8 mouse cellular contexts compared by ENCODE assay signal in genomic region chr2:155277721-155278120, GRCm38 (mm10). TPM values are rescaled to one million over a fixed set of nuclear protein-coding genes. Genes with fewer than 3 reads are reported as not detected.
DNase-seq lines count a peak whose midpoint lies in the region; ATAC-seq and TF ChIP-seq lines count a peak whose summit lies in the region.

No protein-coding gene starts in this region.

- ATAC-seq in lung, postnatal 0 days: no peak
- no peak for ATAC-seq in neural tube, embryonic 14.5 days (ENCODE audit: low read depth)
- no peak for ATAC-seq in activated CD4-positive, CD25-positive, alpha-beta regulatory T cell, adult 4 months

- DNase-seq in cerebellum, adult 2 months: peak; percentile 29 to 30
- DNase-seq in cerebellum, postnatal 36 days: no peak
- no peak for DNase-seq in lung, postnatal 0 days (ENCODE audit: low spot score)
- DNase-seq in lung, postnatal 4 days: no peak
- peak; percentile 15 for DNase-seq in heart, postnatal 4 days
- DNase-seq in frontal cortex, postnatal 25 days (ENCODE audit: low spot score in 2 of 2): no peak

- H3K4me3 ChIP-seq in cerebellum, adult 2 months (replicated peaks; ENCODE audit: insufficient read depth, low read depth, low read length): peak overlapping the region; percentile 80
- H3K4me3 ChIP-seq in lung, postnatal 0 days (ENCODE audit: low read depth, low read length): peak overlapping the region; percentile 75
- H3K4me3 ChIP-seq in neural tube, embryonic 14.5 days (ENCODE audit: low read depth, low read length): peak overlapping the region; percentile 97; the same call in 1 of the 2 replicates

- H3K9ac ChIP-seq in lung, postnatal 0 days (replicated peaks; ENCODE audit: low read depth): peak overlapping the region; percentile 88; the same call in 1 of the 2 replicates
- peak overlapping the region; percentile 90; the same call in 1 of the 2 replicates for H3K9ac ChIP-seq in neural tube, embryonic 14.5 days (replicated peaks; ENCODE audit: low read depth, low read length)

- TF ChIP-seq EP300 in lung, postnatal 0 days (IDR thresholded peaks at IDR 0.05): no peak

- H3K36me3 ChIP-seq in lung, postnatal 0 days (ENCODE audit: insufficient read depth, low read length): no peaks in the 10 kb centered on the region
- H3K36me3 ChIP-seq in neural tube, embryonic 14.5 days (ENCODE audit: control insufficient read depth, insufficient read depth, low read length): 0 out of 2 replicates have a peak, but pooled peaks cover 3% of the 10 kb centered on the region

- 59% methylated on average over 2 of the region's 2 CpGs for WGBS in cerebellum, adult 2 months
- WGBS in lung, postnatal 0 days: 81% methylated on average over 2 of the region's 2 CpGs
- 91% methylated on average over 2 of the region's 2 CpGs for WGBS in neural tube, embryonic 14.5 days

- no peak for TF ChIP-seq POLR2A in cerebellum, adult 2 months (IDR thresholded peaks at IDR 0.05; ENCODE audit: borderline replicate concordance, insufficient read depth, low read length)

- H3K4me2 ChIP-seq in lung, postnatal 0 days (replicated peaks; ENCODE audit: low read depth, low read length): peak overlapping the region; percentile 77
- peak overlapping the region; percentile 85 for H3K4me2 ChIP-seq in neural tube, embryonic 14.5 days (ENCODE audit: low read depth, low read length)

- no peaks in the 10 kb centered on the region for H3K9me3 ChIP-seq in lung, postnatal 0 days (ENCODE audit: low read length)
- H3K9me3 ChIP-seq in neural tube, embryonic 14.5 days (ENCODE audit: control insufficient read depth, low read length): no peaks in the 10 kb centered on the region

- H3K27me3 ChIP-seq in cerebellum, adult 2 months (ENCODE audit: control insufficient read depth, insufficient read depth, low read length): no peaks in the 10 kb centered on the region
- H3K27me3 ChIP-seq in lung, postnatal 0 days (replicated peaks; ENCODE audit: insufficient read depth, low read length): no peaks in the 10 kb centered on the region
- H3K27me3 ChIP-seq in neural tube, embryonic 14.5 days (ENCODE audit: control insufficient read depth, insufficient read depth, low read length): no peaks in the 10 kb centered on the region

- no peak for TF ChIP-seq CTCF in cerebellum, adult 2 months (IDR thresholded peaks at IDR 0.05; ENCODE audit: borderline replicate concordance, insufficient read depth, low read depth, low read length)
- TF ChIP-seq CTCF in lung, postnatal 0 days (IDR thresholded peaks at IDR 0.05): no peak

- no peak overlapping the region for H3K27ac ChIP-seq in cerebellum, adult 2 months (ENCODE audit: insufficient read depth, low read length)
- H3K27ac ChIP-seq in lung, postnatal 0 days (ENCODE audit: low read length): peak overlapping the region; percentile 4; the same call in 1 of the 2 replicates
- no peak overlapping the region for H3K27ac ChIP-seq in neural tube, embryonic 14.5 days (ENCODE audit: low read depth, low read length)

- peaks cover 12% of the 10 kb centered on the region for H3K4me1 ChIP-seq in cerebellum, adult 2 months (ENCODE audit: control insufficient read depth, insufficient read depth, low read length)
- peaks cover 5% of the 10 kb centered on the region; the same call in 1 of the 2 replicates for H3K4me1 ChIP-seq in lung, postnatal 0 days (ENCODE audit: insufficient read depth, low read depth, low read length)
- peaks cover 7% of the 10 kb centered on the region; the same call in 1 of the 2 replicates for H3K4me1 ChIP-seq in neural tube, embryonic 14.5 days (ENCODE audit: control insufficient read depth, insufficient read depth, low read length)

RNA-seq across cellular contexts. Expression of gene Map1lc3a, which starts 1.6 kb away (rescaled TPM):
- 407 and 443 TPM in 2 replicates for polyA plus RNA-seq in cerebellum, adult 2 months (2012; rRNA removed)
- 382 and 428 TPM in 2 replicates for polyA plus RNA-seq in lung, postnatal 0 days (2015; fragmentation: Nextera tagmentation; extraction: Ambion mirVana)
- total RNA-seq in heart, postnatal 4 days (2021): 100 to 1,000 TPM; 410 to 462 TPM
- 536 and 680 TPM in 2 replicates for polyA plus RNA-seq in neural tube, embryonic 14.5 days (2014; fragmentation: Nextera tagmentation; extraction: Ambion mirVana)
- 1 to 10 TPM; 1.4 to 2.3 TPM for polyA plus RNA-seq in activated CD4-positive, CD25-positive, alpha-beta regulatory T cell, adult 4 months (2017; shearing (Covaris generic))

RNA-seq across cellular contexts. Expression of gene Dynlrb1, which starts 41.4 kb away (rescaled TPM):
- polyA plus RNA-seq in cerebellum, adult 2 months (2012; rRNA removed): 775 and 836 TPM in 2 replicates
- 332 TPM in 2 replicates for polyA plus RNA-seq in lung, postnatal 0 days (2015; fragmentation: Nextera tagmentation; extraction: Ambion mirVana)
- 100 to 1,000 TPM; 211 to 218 TPM for total RNA-seq in heart, postnatal 4 days (2021)
- 769 and 889 TPM in 2 replicates for polyA plus RNA-seq in neural tube, embryonic 14.5 days (2014; fragmentation: Nextera tagmentation; extraction: Ambion mirVana)
- 100 to 1,000 TPM; 330 to 375 TPM for polyA plus RNA-seq in activated CD4-positive, CD25-positive, alpha-beta regulatory T cell, adult 4 months (2017; shearing (Covaris generic))

Comparison
In these comparisons a context has a peak if more than half of its experiments do, and no peak if none do; other contexts are left out.
1. DNase-seq: peak in cerebellum, adult 2 months (2 of 2) and heart, postnatal 4 days (single experiment); none in cerebellum, postnatal 36 days (0 of 2), lung, postnatal 0 days (single experiment), lung, postnatal 4 days (0 of 2) and frontal cortex, postnatal 25 days (0 of 2).
2. RNA of gene Map1lc3a, which starts 1.6 kb away (polyA plus RNA-seq): 536 to 680 TPM in neural tube, embryonic 14.5 days, 407 to 443 TPM in cerebellum, adult 2 months and 382 to 428 TPM in lung, postnatal 0 days; 1.4 to 2.3 TPM in activated CD4-positive, CD25-positive, alpha-beta regulatory T cell, adult 4 months; every median in the first group is over 100 times any median in the second.
3. Peak in every context shown above with its lines, with median percentiles within 50 percentile points of each other: H3K4me3 ChIP-seq.